Comparison of ENCODE assay signal across 8 mouse cellular contexts in genomic region chr16:89991701-89992152, GRCm38 (mm10).
A peak's percentile ranks its signal among the peaks of the same experiment; 100 is the strongest.
DNase-seq lines count a peak whose midpoint lies in the region; ATAC-seq lines count a peak whose summit lies in the region.

No protein-coding gene starts in this region.

- 0 out of 2 replicates have a peak, but pooled peaks cover 4% of the 10 kb centered on the region for H3K9me3 ChIP-seq in forebrain, embryonic 11.5 days (ENCODE audit: control insufficient read depth, low read length)

- H3K4me3 ChIP-seq in forebrain, embryonic 11.5 days (ENCODE audit: low read depth, low read length): no peak overlapping the region

- no peaks in the 10 kb centered on the region for H3K36me3 ChIP-seq in forebrain, embryonic 11.5 days (ENCODE audit: control insufficient read depth, insufficient read depth, low read length)

- ATAC-seq in megakaryocyte progenitor cell, adult 5-6 weeks (replicated peaks; ENCODE audit: poor library complexity): peak; percentile 45
- ATAC-seq in forebrain, embryonic 11.5 days (replicated peaks; ENCODE audit: low FRiP score): no peak

- H3K27me3 ChIP-seq in forebrain, embryonic 11.5 days (ENCODE audit: control insufficient read depth, insufficient read depth, low read length): no peaks in the 10 kb centered on the region

- intact Hi-C loops in left cerebral cortex, postnatal 14 days (cut with DNase I): no loop called here

- DNase-seq in kidney, postnatal 10 days: peak; percentile 55
- no peak for DNase-seq in kidney, adult 9 months
- DNase-seq in forelimb bud, embryonic 11.5 days (ENCODE audit: low read depth, low spot score): peak; percentile 74
- DNase-seq in kidney, postnatal 14 days: peak; percentile 53
- no peak for DNase-seq in forebrain, embryonic 11.5 days (ENCODE audit: low spot score)
- no peak for DNase-seq in layer of hippocampus, postnatal 36 days
- DNase-seq in left cerebral cortex, postnatal 14 days (ENCODE audit: low spot score in 2 of 2): no peak

- H3K27ac ChIP-seq in forebrain, embryonic 11.5 days (ENCODE audit: low read depth, low read length): no peak overlapping the region

- H3K4me2 ChIP-seq in forebrain, embryonic 11.5 days (ENCODE audit: low read depth, low read length, severe bottlenecking): no peak overlapping the region

- H3K9ac ChIP-seq in forebrain, embryonic 11.5 days (ENCODE audit: low read length): no peak overlapping the region

- H3K4me1 ChIP-seq in forebrain, embryonic 11.5 days (replicated peaks; ENCODE audit: control insufficient read depth, insufficient read depth, low read length): no peaks in the 10 kb centered on the region

- 85% methylated on average over 12 of the region's 12 CpGs for WGBS in forebrain, embryonic 11.5 days

Comparison
In these comparisons a context has a peak if more than half of its experiments do, and no peak if none do; other contexts are left out.
1. DNase-seq: peak in kidney, postnatal 10 days (single experiment), forelimb bud, embryonic 11.5 days (single experiment) and kidney, postnatal 14 days (single experiment); none in kidney, adult 9 months (single experiment), forebrain, embryonic 11.5 days (single experiment), layer of hippocampus, postnatal 36 days (0 of 2) and left cerebral cortex, postnatal 14 days (0 of 2).